In genomic region chr6:72673751-72674150, GRCm38 (mm10) we compare ENCODE assay signal across 16 mouse cellular contexts. TPM values are rescaled to one million over a fixed set of nuclear protein-coding genes. Genes with fewer than 3 reads are reported as not detected.
DNase-seq lines count a peak whose midpoint lies in the region; ATAC-seq lines count a peak whose summit lies in the region.
"Had no signal": no experiment of that assay in that cellular context is flagged by ENCODE, and none has a peak within 500 bp of the region (broad histone marks: within the 10 kb centered on the region; RNA-seq: fewer than 3 reads in every experiment).

No protein-coding gene starts in this region.

- H3K4me2 ChIP-seq in forebrain, embryonic 11.5 days (ENCODE audit: low read depth, low read length, severe bottlenecking): no peak overlapping the region
- H3K4me2 ChIP-seq in forebrain, embryonic 14.5 days (ENCODE audit: low read length): no peak overlapping the region
- no peak overlapping the region for H3K4me2 ChIP-seq in kidney, embryonic 15.5 days
- H3K4me2 ChIP-seq in kidney, embryonic 14.5 days (replicated peaks; ENCODE audit: low read depth, low read length): no peak overlapping the region
- H3K4me2 ChIP-seq in embryonic facial prominence, embryonic 12.5 days (replicated peaks): no peak overlapping the region
- H3K4me2 ChIP-seq: forebrain, embryonic 15.5 days; heart, embryonic 12.5 days; hindbrain, embryonic 13.5 days had no signal

- H3K27ac ChIP-seq in forebrain, embryonic 11.5 days (ENCODE audit: low read depth, low read length): peak overlapping the region; percentile 28; the same call in 1 of the 2 replicates
- H3K27ac ChIP-seq in forebrain, embryonic 14.5 days (ENCODE audit: low read depth, low read length): no peak overlapping the region
- H3K27ac ChIP-seq in kidney, embryonic 15.5 days: peak overlapping the region; percentile 78
- no peak overlapping the region; the same call in 1 of the 2 replicates for H3K27ac ChIP-seq in kidney, embryonic 14.5 days (ENCODE audit: low read depth, low read length)
- peak overlapping the region; percentile 72 for H3K27ac ChIP-seq in embryonic facial prominence, embryonic 12.5 days
- H3K27ac ChIP-seq: forebrain, embryonic 15.5 days; hindbrain, embryonic 13.5 days had no signal

- no peak for ATAC-seq in forebrain, embryonic 11.5 days (replicated peaks; ENCODE audit: low FRiP score)
- ATAC-seq in forebrain, embryonic 14.5 days: no peak
- ATAC-seq in kidney, embryonic 15.5 days (replicated peaks; ENCODE audit: low FRiP score): no peak
- ATAC-seq in kidney, embryonic 14.5 days (ENCODE audit: low FRiP score, low TSS enrichment): no peak
- ATAC-seq in embryonic facial prominence, embryonic 12.5 days (ENCODE audit: insufficient number of reproducible peaks, insufficient read depth, low FRiP score, low TSS enrichment): no peak
- ATAC-seq: forebrain, embryonic 15.5 days had no signal

- H3K9ac ChIP-seq in forebrain, embryonic 11.5 days (ENCODE audit: low read length): no peak overlapping the region
- H3K9ac ChIP-seq in forebrain, embryonic 14.5 days (ENCODE audit: low read length): no peak overlapping the region
- no peak overlapping the region for H3K9ac ChIP-seq in kidney, embryonic 15.5 days
- H3K9ac ChIP-seq in kidney, embryonic 14.5 days (ENCODE audit: low read depth, low read length): no peak overlapping the region
- no peak overlapping the region for H3K9ac ChIP-seq in embryonic facial prominence, embryonic 12.5 days
- H3K9ac ChIP-seq: forebrain, embryonic 15.5 days; heart, embryonic 12.5 days; hindbrain, embryonic 13.5 days had no signal

- H3K4me1 ChIP-seq in forebrain, embryonic 11.5 days (replicated peaks; ENCODE audit: control insufficient read depth, insufficient read depth, low read length): peaks cover 21% of the 10 kb centered on the region
- H3K4me1 ChIP-seq in forebrain, embryonic 14.5 days (ENCODE audit: control insufficient read depth, insufficient read depth, low read length): peaks cover 25% of the 10 kb centered on the region
- H3K4me1 ChIP-seq in kidney, embryonic 15.5 days: peaks cover 65% of the 10 kb centered on the region
- H3K4me1 ChIP-seq in kidney, embryonic 14.5 days (ENCODE audit: control insufficient read depth, insufficient read depth, low read length): peaks cover 23% of the 10 kb centered on the region
- H3K4me1 ChIP-seq in embryonic facial prominence, embryonic 12.5 days: peaks cover 55% of the 10 kb centered on the region

- no peaks in the 10 kb centered on the region; the same call in 1 of the 2 replicates for H3K27me3 ChIP-seq in forebrain, embryonic 11.5 days (ENCODE audit: control insufficient read depth, insufficient read depth, low read length)
- H3K27me3 ChIP-seq in forebrain, embryonic 14.5 days (replicated peaks; ENCODE audit: control insufficient read depth, insufficient read depth, low read length): no peaks in the 10 kb centered on the region
- H3K27me3 ChIP-seq in kidney, embryonic 15.5 days: no peaks in the 10 kb centered on the region
- H3K27me3 ChIP-seq in kidney, embryonic 14.5 days (ENCODE audit: control insufficient read depth, insufficient read depth, low read length): no peaks in the 10 kb centered on the region
- no peaks in the 10 kb centered on the region for H3K27me3 ChIP-seq in embryonic facial prominence, embryonic 12.5 days
- H3K27me3 ChIP-seq: forebrain, embryonic 15.5 days had no signal

- no peak for DNase-seq in forebrain, embryonic 11.5 days (ENCODE audit: low spot score)
- DNase-seq in forebrain, embryonic 14.5 days (ENCODE audit: low spot score): no peak
- peak; percentile 60 for DNase-seq in retina, embryonic 14.5 days (ENCODE audit: low spot score)
- DNase-seq in yolk sac, embryonic 10.5 days (ENCODE audit: low spot score): no peak
- no peak for DNase-seq in ovary, postnatal 14 days (ENCODE audit: low spot score)
- DNase-seq: cerebellum, adult 9-11 months; gastrocnemius, postnatal 10 days; kidney, postnatal 25 days; right cerebral cortex, postnatal 4 days; thymus, postnatal 36 days had no signal

- H3K36me3 ChIP-seq in forebrain, embryonic 11.5 days (ENCODE audit: control insufficient read depth, insufficient read depth, low read length): no peaks in the 10 kb centered on the region
- H3K36me3 ChIP-seq in forebrain, embryonic 14.5 days (ENCODE audit: control insufficient read depth, insufficient read depth, low read length): no peaks in the 10 kb centered on the region
- no peaks in the 10 kb centered on the region for H3K36me3 ChIP-seq in kidney, embryonic 15.5 days
- H3K36me3 ChIP-seq in kidney, embryonic 14.5 days (ENCODE audit: control insufficient read depth, insufficient read depth, low read length): no peaks in the 10 kb centered on the region
- H3K36me3 ChIP-seq in embryonic facial prominence, embryonic 12.5 days: no peaks in the 10 kb centered on the region
- H3K36me3 ChIP-seq: forebrain, embryonic 15.5 days; heart, embryonic 12.5 days; hindbrain, embryonic 13.5 days had no signal

- H3K9me3 ChIP-seq in forebrain, embryonic 11.5 days (ENCODE audit: control insufficient read depth, low read length): no peaks in the 10 kb centered on the region
- no peaks in the 10 kb centered on the region for H3K9me3 ChIP-seq in forebrain, embryonic 14.5 days (replicated peaks; ENCODE audit: control insufficient read depth, low read length)
- H3K9me3 ChIP-seq in kidney, embryonic 15.5 days (replicated peaks): no peaks in the 10 kb centered on the region
- no peaks in the 10 kb centered on the region for H3K9me3 ChIP-seq in kidney, embryonic 14.5 days (ENCODE audit: control insufficient read depth, low read length)
- H3K9me3 ChIP-seq in embryonic facial prominence, embryonic 12.5 days: no peaks in the 10 kb centered on the region
- H3K9me3 ChIP-seq: forebrain, embryonic 15.5 days; heart, embryonic 12.5 days; hindbrain, embryonic 13.5 days had no signal

- H3K4me3 ChIP-seq in forebrain, embryonic 11.5 days (ENCODE audit: low read depth, low read length): no peak overlapping the region
- no peak overlapping the region for H3K4me3 ChIP-seq in forebrain, embryonic 14.5 days (ENCODE audit: low read depth, low read length)
- no peak overlapping the region for H3K4me3 ChIP-seq in kidney, embryonic 15.5 days (replicated peaks)
- no peak overlapping the region for H3K4me3 ChIP-seq in kidney, embryonic 14.5 days (ENCODE audit: low read length)
- H3K4me3 ChIP-seq in embryonic facial prominence, embryonic 12.5 days: no peak overlapping the region
- H3K4me3 ChIP-seq: forebrain, embryonic 15.5 days; heart, embryonic 12.5 days; hindbrain, embryonic 13.5 days had no signal

RNA-seq across cellular contexts. Expression of gene Tgoln1, which starts 57.0 kb away (rescaled TPM):
- polyA plus RNA-seq in forebrain, embryonic 11.5 days (2014; fragmentation: Nextera tagmentation; extraction: Ambion mirVana): 34.1 and 35.1 TPM in 2 replicates
- polyA plus RNA-seq in forebrain, embryonic 14.5 days (2014; fragmentation: Nextera tagmentation; extraction: Ambion mirVana): 34.0 and 37.8 TPM in 2 replicates
- 37.5 and 39.5 TPM in 2 replicates for polyA plus RNA-seq in kidney, embryonic 15.5 days (2015; fragmentation: Nextera tagmentation; extraction: Ambion mirVana)
- polyA plus RNA-seq in kidney, embryonic 14.5 days (2014; fragmentation: Nextera tagmentation; extraction: Ambion mirVana): 22.5 and 39.6 TPM in 2 replicates
- 23.8 and 24.6 TPM in 2 replicates for polyA plus RNA-seq in embryonic facial prominence, embryonic 12.5 days (2016; fragmentation: Nextera tagmentation; extraction: Ambion mirVana)

Comparison
In these comparisons a context has a peak if more than half of its experiments do, and no peak if none do; other contexts are left out.
1. H3K27ac ChIP-seq: peak in forebrain, embryonic 11.5 days (single experiment), kidney, embryonic 15.5 days (single experiment) and embryonic facial prominence, embryonic 12.5 days (single experiment); none in forebrain, embryonic 14.5 days (single experiment) and kidney, embryonic 14.5 days (single experiment).